Mouse (Mus musculus) kidney, embryonic 14.5 days (tissue): ENCODE results near the gene 1810024B03Rik. TPM values are rescaled to one million over a fixed set of nuclear protein-coding genes. Genes with fewer than 3 reads are reported as not detected.

ENCODE experiments used
- ATAC-seq: fragments of 200-750 bp; cut with Nextera tagmentation; 2 replicates; pipeline ENCODE4 v1.8.0; 2017; ENCODE audit warnings: moderate number of reproducible peaks, mild to moderate bottlenecking, moderate TSS enrichment, moderate library complexity; ENCODE audit not compliant: low FRiP score, low TSS enrichment
- H3K27ac ChIP-seq: fragments of 300-500 bp; sonication (generic); 2 replicates; pipeline ENCODE4 v1.5.1; 2014; ENCODE audit warnings: low read depth, mild to moderate bottlenecking, low read length, moderate library complexity, mixed read lengths
- H3K27me3 ChIP-seq: fragments of 300-500 bp; sonication (generic); 2 replicates; pipeline ENCODE4 v1.6.1; 2014; ENCODE audit warnings: mild to moderate bottlenecking, low read length; ENCODE audit not compliant: control insufficient read depth, insufficient read depth
- H3K36me3 ChIP-seq: fragments of 300-500 bp; sonication (generic); 2 replicates; pipeline ENCODE4 v1.6.1; 2014; ENCODE audit warnings: low read length, mixed read lengths; ENCODE audit not compliant: control insufficient read depth, insufficient read depth
- H3K4me1 ChIP-seq: fragments of 300-500 bp; sonication (generic); 2 replicates; pipeline ENCODE4 v1.6.1; 2014; ENCODE audit warnings: low read length, mixed read lengths; ENCODE audit not compliant: control insufficient read depth, insufficient read depth
- H3K4me2 ChIP-seq: fragments of 300-500 bp; sonication (generic); replicated peaks from 2 replicates; pipeline ENCODE4 v1.6.1; 2014; ENCODE audit warnings: low read depth, mild to moderate bottlenecking, low read length
- H3K4me3 ChIP-seq: fragments of 300-500 bp; sonication (generic); 2 replicates; pipeline ENCODE4 v1.5.1; 2014; ENCODE audit warnings: mild to moderate bottlenecking, low read length
- H3K9ac ChIP-seq: fragments of 300-500 bp; sonication (generic); 2 replicates; pipeline ENCODE4 v1.6.1; 2014; ENCODE audit warnings: low read depth, mild to moderate bottlenecking, low read length, moderate library complexity
- H3K9me3 ChIP-seq: fragments of 300-500 bp; sonication (generic); 2 replicates; pipeline ENCODE4 v1.6.1; 2016; ENCODE audit warnings: low read length; ENCODE audit not compliant: control insufficient read depth
- WGBS: fragments of 180-500 bp; shearing (Covaris S2); extraction: QIAGEN DNeasy Blood & Tissue Kit; methylation state at CpG from one replicate; pipeline ENCODE4 v1.1.7; 2014; 5-methylcytosine and 5-hydroxymethylcytosine counted together
- polyA plus RNA-seq: library from polyadenylated mRNA; unstranded; fragments of >200 nt; fragmentation: Nextera tagmentation; extraction: Ambion mirVana; gene quantifications from 2 replicates; pipeline ENCODE4 v1.2.1, GENCODE M21; 2014

Gene 1810024B03Rik
- 2.7 and 3.6 TPM in 2 replicates for polyA plus RNA-seq

- H3K27ac ChIP-seq: peak within 1 kb of the TSS; percentile 30; the same call in 1 of the 2 replicates
- peak within 1 kb of the TSS; percentile 66 for H3K4me3 ChIP-seq
- H3K27me3 ChIP-seq: no peaks in the 10 kb centered on the region
- H3K4me2 ChIP-seq: peak within 1 kb of the TSS; percentile 54
- peaks cover 4% of the 10 kb centered on the region; the same call in 1 of the 2 replicates for H3K4me1 ChIP-seq
- no peaks in the 10 kb centered on the region for H3K9me3 ChIP-seq
- ATAC-seq: peak; percentile 98
- peak within 1 kb of the TSS; percentile 70 for H3K9ac ChIP-seq
- peaks cover 29% of the 10 kb centered on the region for H3K36me3 ChIP-seq
- 13% methylated on average over 36 of the region's 36 CpGs for WGBS
These were observed at the start of gene 1810024B03Rik, which contains the start of gene Snrnp200 for GRCm38 (mm10) chr2:127207547-127208451. TSS of gene 1810024B03Rik (minus strand) at chr2:127208280. TSS of gene Snrnp200 (plus strand) at chr2:127208386.

DNA sequence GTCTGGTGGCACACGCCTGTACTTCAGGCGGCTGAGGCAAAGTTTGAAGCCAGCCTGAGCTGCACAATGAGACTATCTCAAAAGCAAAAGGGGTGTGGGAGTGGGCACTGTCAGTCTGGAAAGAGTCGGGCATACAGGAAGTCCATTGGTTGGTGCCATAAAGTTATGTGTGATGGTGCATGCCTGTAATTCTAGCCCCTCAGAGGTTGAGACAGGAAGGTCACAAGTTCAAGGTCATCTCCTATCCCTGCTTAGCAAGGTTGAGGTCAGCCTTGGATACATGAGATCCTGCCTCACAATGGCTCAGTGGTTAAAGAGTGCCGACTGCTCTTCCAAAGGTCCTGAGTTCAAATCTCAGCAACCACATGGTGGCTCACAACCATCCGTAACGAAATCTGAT is 47.2 kb upstream of the 1810024B03Rik start:
- H3K9ac ChIP-seq: no peak overlapping the region
- H3K27me3 ChIP-seq: no peaks in the 10 kb centered on the region
- peak; percentile 51; the same call in 1 of the 2 replicates for ATAC-seq
- no peak overlapping the region for H3K4me2 ChIP-seq
- 58% methylated on average over 6 of the region's 6 CpGs for WGBS
- H3K36me3 ChIP-seq: peaks cover 38% of the 10 kb centered on the region
- no peak overlapping the region for H3K27ac ChIP-seq
- no peaks in the 10 kb centered on the region for H3K9me3 ChIP-seq
- H3K4me3 ChIP-seq: no peak overlapping the region
- 0 out of 2 replicates have a peak, but pooled peaks cover 5% of the 10 kb centered on the region for H3K4me1 ChIP-seq

DNA sequence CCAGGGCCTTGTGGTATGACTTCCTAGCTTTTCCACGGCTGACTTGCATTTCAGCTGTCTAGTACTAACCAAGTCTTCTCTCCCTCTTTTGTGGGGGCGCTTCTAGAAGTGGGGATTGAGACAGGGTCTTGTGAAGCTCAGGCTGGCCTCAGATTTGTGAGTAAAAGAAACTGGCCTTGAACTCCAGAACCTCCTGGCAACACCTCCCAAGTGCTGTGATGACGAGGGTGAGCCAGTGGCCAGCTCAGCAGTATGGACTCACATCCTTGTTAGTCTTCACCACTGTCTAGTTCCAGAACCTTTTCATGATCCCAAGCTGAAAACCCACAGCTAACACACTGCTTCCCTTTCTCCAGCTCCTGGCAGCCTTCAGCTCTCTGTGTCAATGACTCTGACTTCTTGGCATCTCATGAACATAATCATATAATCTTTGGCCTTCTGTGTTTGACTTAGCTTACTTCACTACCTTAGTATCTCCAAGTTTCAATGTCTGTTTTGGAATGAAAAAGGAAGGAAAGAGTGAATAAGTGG is 46.6 kb upstream of the 1810024B03Rik start:
- H3K36me3 ChIP-seq: peaks cover 34% of the 10 kb centered on the region
- H3K4me2 ChIP-seq: no peak overlapping the region
- no peak overlapping the region for H3K9ac ChIP-seq
- 68% methylated on average over 3 of the region's 3 CpGs for WGBS
- H3K4me1 ChIP-seq: 0 out of 2 replicates have a peak, but pooled peaks cover 5% of the 10 kb centered on the region
- no peaks in the 10 kb centered on the region for H3K27me3 ChIP-seq
- H3K9me3 ChIP-seq: no peaks in the 10 kb centered on the region
- no peak overlapping the region for H3K4me3 ChIP-seq
- H3K27ac ChIP-seq: no peak overlapping the region
- ATAC-seq: no peak

DNA sequence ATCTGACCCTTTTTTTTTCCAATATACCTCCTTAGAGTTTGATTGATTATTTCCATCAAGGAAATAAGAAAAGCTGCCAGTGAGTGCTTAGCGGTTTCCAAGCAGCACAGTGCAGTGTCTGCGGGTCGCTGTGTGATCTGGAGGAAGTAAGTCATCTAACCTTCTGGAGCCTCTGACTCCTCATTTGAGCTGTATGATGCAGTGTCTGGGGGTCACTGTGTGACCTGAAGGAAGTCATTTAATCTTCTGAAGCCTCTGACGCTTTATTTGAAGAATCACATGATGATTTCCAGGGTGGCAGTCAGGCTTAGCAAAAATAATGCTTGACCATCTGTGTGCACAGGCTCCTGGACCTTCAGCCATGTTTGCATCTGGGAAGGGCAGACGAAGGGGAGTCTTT is 44.7 kb upstream of the 1810024B03Rik start:
- H3K27ac ChIP-seq: no peak overlapping the region
- 40% methylated on average over 5 of the region's 5 CpGs for WGBS
- no peak for ATAC-seq

DNA sequence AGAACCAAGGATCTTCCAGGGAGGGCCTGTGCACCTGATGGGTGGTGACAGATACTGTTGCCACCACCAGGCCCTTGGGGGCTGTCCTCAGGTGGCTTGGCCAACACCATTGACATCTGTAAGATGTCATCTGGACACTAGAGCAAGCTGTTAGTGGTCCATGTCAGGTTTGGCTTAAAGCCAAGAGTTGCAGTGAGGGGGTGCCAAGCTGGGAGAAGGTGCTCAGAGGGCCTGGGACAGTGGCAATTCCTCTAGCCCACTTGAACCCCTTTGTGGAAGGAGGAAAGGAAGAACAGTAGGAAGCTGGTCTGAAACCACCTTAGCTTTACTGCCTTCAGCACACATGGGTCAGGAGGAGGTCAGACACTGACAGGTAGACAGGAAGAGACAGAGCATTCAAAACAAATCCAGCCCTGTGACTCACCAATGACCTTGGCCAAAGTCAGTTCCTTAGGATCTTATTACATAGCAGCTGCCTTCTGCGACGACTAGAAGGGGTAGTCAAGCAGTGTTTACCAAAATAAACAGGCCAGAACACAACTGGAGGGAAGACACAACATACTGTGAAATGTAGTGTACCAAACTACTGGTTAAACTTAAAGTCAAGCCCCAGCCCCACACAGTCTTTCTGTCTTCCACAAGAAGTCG is 43.9 kb upstream of the 1810024B03Rik start:
- ATAC-seq: no peak
- Histone ChIP-seq H3K9ac (no peak overlapping the region), H3K4me3 (no peak overlapping the region), H3K4me1 (peaks cover 17% of the 10 kb centered on the region; the same call in 1 of the 2 replicates), H3K27me3 (no peaks in the 10 kb centered on the region), H3K27ac (no peak overlapping the region), H3K9me3 (no peaks in the 10 kb centered on the region), H3K4me2 (no peak overlapping the region), H3K36me3 (peaks cover 12% of the 10 kb centered on the region)
- WGBS: 37% methylated on average over 3 of the region's 3 CpGs

More for the DNA sequence above, 44.7 kb upstream of the 1810024B03Rik start:
- Histone ChIP-seq H3K27me3 (no peaks in the 10 kb centered on the region), H3K36me3 (peaks cover 19% of the 10 kb centered on the region), H3K4me2 (no peak overlapping the region), H3K4me3 (no peak overlapping the region), H3K9ac (no peak overlapping the region), H3K9me3 (no peaks in the 10 kb centered on the region), H3K4me1 (0 out of 2 replicates have a peak, but pooled peaks cover 16% of the 10 kb centered on the region)

DNA sequence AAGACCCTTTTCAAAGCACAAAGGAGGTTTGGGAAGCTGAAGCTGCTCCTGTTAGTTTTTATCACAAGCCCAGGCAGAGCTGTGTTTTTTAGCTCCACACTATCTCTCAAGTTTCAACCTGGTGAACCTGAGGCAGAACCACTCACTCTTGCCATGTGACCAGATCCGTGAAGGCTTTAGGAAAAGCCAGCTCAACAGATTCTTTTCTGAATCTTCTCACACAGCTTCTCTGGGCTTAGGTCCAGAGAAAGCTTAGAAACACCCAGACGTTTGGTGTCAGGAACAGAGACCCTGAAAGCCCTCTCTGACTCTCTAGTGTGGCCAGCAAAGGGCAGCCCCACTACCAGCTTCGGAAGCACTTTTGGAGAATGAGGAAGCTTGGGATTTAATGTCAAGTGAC is 43.4 kb upstream of the 1810024B03Rik start:
- H3K4me2 ChIP-seq: no peak overlapping the region
- no peaks in the 10 kb centered on the region for H3K9me3 ChIP-seq
- no peak overlapping the region for H3K9ac ChIP-seq
- ATAC-seq: no peak
- WGBS: 62% methylated on average over 3 of the region's 3 CpGs
- peaks cover 22% of the 10 kb centered on the region; the same call in 1 of the 2 replicates for H3K4me1 ChIP-seq
- no peak overlapping the region for H3K27ac ChIP-seq
- H3K4me3 ChIP-seq: no peak overlapping the region
- peaks cover 7% of the 10 kb centered on the region; the same call in 1 of the 2 replicates for H3K36me3 ChIP-seq
- H3K27me3 ChIP-seq: no peaks in the 10 kb centered on the region

DNA sequence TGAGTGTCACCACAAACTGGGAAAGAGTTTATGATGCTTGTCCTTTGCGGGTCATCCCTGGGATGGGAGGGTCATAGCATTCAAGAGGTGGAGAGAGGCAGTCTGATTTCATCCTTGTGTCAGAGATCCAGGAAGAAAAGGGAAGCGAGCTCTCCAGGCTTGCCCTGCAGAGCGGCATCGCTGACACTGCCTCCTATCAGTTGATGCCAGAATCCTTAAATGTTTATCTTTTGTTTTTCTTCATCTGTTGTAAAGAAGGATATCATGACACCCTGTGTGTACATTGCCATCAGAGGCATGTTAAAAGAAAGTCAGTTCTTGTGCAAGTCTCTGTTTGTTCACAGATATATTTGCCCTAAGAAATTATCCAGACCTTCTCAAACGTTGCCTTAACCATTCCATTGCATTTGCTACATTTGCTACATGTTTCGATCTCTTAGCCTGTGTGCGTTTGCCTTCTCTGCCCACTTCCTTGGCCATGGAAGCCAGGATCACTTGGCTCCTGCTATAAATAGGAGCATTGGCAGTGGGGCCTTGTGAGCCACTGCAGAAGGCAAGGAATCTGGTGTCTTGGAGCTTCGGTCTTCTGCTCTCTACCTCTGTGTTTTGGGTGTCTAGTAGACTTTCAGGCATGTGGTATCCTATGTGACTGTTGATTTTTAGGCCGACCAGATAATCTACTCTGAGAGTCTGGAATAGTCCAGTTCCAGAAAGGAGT is 42.4 kb upstream of the 1810024B03Rik start:
- Histone ChIP-seq H3K4me1 (peaks cover 25% of the 10 kb centered on the region; the same call in 1 of the 2 replicates), H3K4me3 (no peak overlapping the region), H3K9ac (no peak overlapping the region), H3K4me2 (no peak overlapping the region), H3K36me3 (peaks cover 9% of the 10 kb centered on the region), H3K27ac (no peak overlapping the region), H3K9me3 (no peaks in the 10 kb centered on the region), H3K27me3 (no peaks in the 10 kb centered on the region)
- 80% methylated on average over 9 of the region's 9 CpGs for WGBS
- ATAC-seq: no peak

GRCm38 (mm10) chr2:127248334-127249004 is 40.4 kb upstream of the 1810024B03Rik start:
- Histone ChIP-seq H3K27me3 (no peaks in the 10 kb centered on the region), H3K9ac (peak overlapping the region; percentile 83), H3K4me3 (peak overlapping the region; percentile 80), H3K36me3 (peaks cover 25% of the 10 kb centered on the region), H3K9me3 (no peaks in the 10 kb centered on the region), H3K4me2 (peak overlapping the region; percentile 96), H3K27ac (peak overlapping the region; percentile 55; the same call in 1 of the 2 replicates), H3K4me1 (peaks cover 25% of the 10 kb centered on the region; the same call in 1 of the 2 replicates)
- WGBS: under 1% methylated on average over 39 of the region's 39 CpGs
- ATAC-seq: peak; percentile 60
